Mouse (Mus musculus) E14TG2a.4 (cell line): ENCODE measurements around the gene Rab44.
A peak's percentile ranks its signal among the peaks of the same experiment; 100 is the strongest.

Source experiments
- H3K27me3 ChIP-seq: 2 replicates; pipeline ENCODE4 v1.6.1; 2014; ENCODE audit warnings: low read length, control low read depth; ENCODE audit not compliant: insufficient read depth
- H3K36me3 ChIP-seq: 2 replicates; pipeline ENCODE4 v1.6.1; 2014; ENCODE audit warnings: low read length, control low read depth; ENCODE audit not compliant: insufficient read depth
- H3K4me1 ChIP-seq: replicated peaks from 2 replicates; pipeline ENCODE4 v1.6.1; 2014; ENCODE audit warnings: low read depth, low read length, control low read depth
- H3K4me3 ChIP-seq: replicated peaks from 2 replicates; pipeline ENCODE4 v1.5.1; 2014; ENCODE audit warnings: mild to moderate bottlenecking, low read length
- H3K9me3 ChIP-seq: 2 replicates; pipeline ENCODE4 v1.6.1; 2014; ENCODE audit warnings: low read length, control low read depth
- CTCF ChIP-seq: conservative IDR thresholded peaks from 2 replicates; pipeline ENCODE4 v1.5.1; 2014; ENCODE audit warnings: low read length
- NANOG ChIP-seq: IDR thresholded peaks from 2 replicates; pipeline ENCODE4 v1.6.1; 2014; ENCODE audit warnings: borderline replicate concordance, low read length, mixed read lengths
- POU5F1 ChIP-seq: IDR thresholded peaks from 2 replicates; pipeline ENCODE4 v1.6.1; 2014; ENCODE audit warnings: low read length, borderline replicate concordance

Rab44 gene

DNA sequence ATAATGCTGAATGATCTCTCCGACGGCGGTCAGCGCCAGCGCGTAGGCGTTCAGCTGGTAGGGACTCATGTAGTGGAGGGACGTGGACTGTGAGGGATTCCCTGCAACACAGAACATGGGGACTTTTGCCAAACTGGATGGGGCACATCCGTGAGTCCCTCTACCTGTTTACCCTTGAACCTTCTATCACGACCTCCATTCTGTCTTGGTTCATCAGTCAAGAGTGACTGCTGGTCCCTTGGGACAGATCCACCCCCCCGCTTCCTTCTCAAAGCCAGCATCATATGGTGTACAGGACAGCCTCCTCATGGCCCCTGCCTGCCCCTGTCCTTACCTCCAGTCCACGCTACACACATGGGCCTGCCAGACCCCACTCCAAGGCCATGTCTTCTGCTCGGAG is 48.4 kb downstream of the Rab44 start:
- Histone ChIP-seq H3K27me3 (no peaks in the 10 kb centered on the region), H3K4me1 (peaks cover 84% of the 10 kb centered on the region), H3K9me3 (peaks cover 19% of the 10 kb centered on the region), H3K36me3 (peaks cover 54% of the 10 kb centered on the region), H3K4me3 (no peak overlapping the region)
- no peak for TF ChIP-seq NANOG
- no peak for TF ChIP-seq CTCF
- no peak for TF ChIP-seq POU5F1

DNA sequence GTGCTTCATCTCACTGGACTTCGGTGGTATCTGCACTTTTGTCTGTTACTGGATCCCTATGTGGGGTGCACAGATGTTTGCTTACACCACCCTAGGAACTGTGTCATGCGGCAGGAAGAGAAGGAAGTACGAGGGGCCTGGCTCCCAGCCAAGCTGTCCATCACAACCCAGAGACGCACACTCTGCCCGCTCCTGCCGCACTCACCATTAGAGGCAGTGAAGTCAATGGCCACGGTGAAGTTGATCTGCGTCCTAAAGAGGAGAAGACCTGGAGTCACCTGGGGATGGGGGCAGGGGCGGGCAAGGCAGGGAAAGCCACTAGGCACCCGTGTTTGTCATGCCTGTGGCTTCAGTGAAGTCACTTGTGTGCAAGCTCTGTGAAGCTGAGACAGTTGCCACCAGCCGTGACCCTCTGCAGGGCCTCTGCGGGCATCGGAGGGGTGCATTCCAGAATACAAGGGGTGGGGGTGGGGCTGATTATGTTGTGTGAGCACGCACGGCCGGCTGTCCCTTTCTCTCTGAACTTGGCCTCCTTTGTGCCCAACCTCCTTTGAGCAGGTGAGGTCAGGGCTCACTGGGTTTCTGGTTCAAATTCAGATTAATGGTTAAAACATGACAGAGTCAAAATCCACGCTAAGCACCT is 50.6 kb downstream of the Rab44 start:
- H3K4me3 ChIP-seq: peak overlapping the region; percentile 46
- H3K4me1 ChIP-seq: peaks cover 84% of the 10 kb centered on the region
- H3K27me3 ChIP-seq: no peaks in the 10 kb centered on the region
- H3K36me3 ChIP-seq: peaks cover 40% of the 10 kb centered on the region
- H3K9me3 ChIP-seq: peaks cover 19% of the 10 kb centered on the region
- TF ChIP-seq NANOG (no peak), CTCF (no peak), POU5F1 (no peak)

DNA sequence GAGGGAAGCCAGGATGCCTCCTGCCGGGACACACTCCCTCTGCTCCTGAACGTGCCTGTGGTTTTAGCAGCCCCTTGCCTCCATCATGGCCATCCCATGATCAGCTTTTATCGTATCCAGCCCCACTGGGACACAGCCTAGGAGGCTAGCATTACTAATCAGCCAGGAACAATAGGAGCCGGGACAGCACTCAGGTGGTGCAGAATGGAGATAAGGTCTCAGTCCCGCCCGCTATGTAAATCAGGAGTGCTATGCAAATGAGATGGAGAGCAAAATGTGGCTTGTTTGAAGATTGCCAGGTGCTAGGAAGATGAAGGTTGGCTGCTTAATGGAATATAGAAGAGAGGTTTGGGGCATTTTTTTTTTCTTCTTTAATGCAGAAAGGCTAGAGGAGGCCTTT is 51.5 kb downstream of the Rab44 start:
- H3K4me3 ChIP-seq: peak overlapping the region; percentile 46; the same call in 1 of the 2 replicates
- TF ChIP-seq POU5F1 (no peak), CTCF (no peak), NANOG (no peak)
- no peaks in the 10 kb centered on the region for H3K27me3 ChIP-seq
- H3K9me3 ChIP-seq: peaks cover 19% of the 10 kb centered on the region
- peaks cover 40% of the 10 kb centered on the region for H3K36me3 ChIP-seq
- H3K4me1 ChIP-seq: peaks cover 81% of the 10 kb centered on the region

DNA sequence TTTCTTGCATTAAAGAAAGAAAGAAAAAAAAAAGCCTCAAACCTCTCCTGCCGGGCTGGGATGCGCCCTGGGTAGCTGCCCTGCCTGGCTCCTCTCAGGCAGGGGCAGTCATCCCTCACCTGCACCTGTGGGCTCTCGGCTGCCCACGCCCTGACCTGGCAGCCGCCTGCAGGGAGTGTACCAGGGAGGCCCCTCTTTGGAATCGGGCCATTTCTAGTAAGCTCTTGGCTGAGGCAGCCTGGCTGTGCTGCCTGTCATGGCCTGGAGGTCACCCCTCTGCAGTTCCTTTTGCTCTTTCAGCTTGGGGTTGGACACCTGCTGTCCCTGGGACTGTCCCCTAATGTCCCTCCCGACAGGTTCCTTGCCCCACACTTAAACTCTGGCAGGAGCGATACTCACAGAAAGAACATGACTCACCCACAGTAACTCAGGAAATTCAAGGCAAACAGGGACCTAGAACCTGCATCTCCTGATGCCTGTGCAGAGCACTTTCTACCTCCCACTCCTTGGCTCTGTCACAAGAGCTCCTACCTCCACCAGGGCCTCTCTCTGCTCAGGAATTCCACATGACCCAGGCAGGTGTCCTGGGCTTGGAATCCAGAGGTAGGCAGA is 52.1 kb downstream of the Rab44 start:
- H3K27me3 ChIP-seq: no peaks in the 10 kb centered on the region
- TF ChIP-seq NANOG (no peak), CTCF (no peak), POU5F1 (no peak)
- H3K36me3 ChIP-seq: peaks cover 35% of the 10 kb centered on the region
- peak overlapping the region; percentile 46 for H3K4me3 ChIP-seq
- H3K9me3 ChIP-seq: peaks cover 14% of the 10 kb centered on the region
- peaks cover 83% of the 10 kb centered on the region for H3K4me1 ChIP-seq

DNA sequence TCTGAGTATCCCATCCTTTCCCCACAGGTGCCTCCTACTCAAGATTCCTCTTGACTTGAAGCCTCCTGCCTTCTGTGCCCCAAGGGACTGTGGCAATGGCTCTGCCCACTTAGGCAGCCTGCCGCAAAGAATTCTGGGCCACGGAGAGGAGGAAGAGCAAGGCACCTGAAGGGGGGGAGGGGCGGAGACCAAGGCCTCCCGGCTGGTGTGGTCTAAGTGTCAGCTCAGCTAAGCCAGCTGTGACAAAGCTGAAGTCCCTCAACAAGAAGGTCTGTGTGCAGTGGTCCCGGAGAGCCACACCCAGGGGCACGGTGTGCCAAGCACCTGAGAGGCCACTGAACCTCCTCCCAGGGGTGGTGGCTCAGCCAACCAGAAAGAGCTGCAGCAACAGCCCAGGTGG is 53.4 kb downstream of the Rab44 start:
- Histone ChIP-seq H3K4me3 (no peak overlapping the region), H3K36me3 (peaks cover 23% of the 10 kb centered on the region), H3K27me3 (no peaks in the 10 kb centered on the region), H3K9me3 (peaks cover 1% of the 10 kb centered on the region; the same call in 1 of the 2 replicates), H3K4me1 (peaks cover 94% of the 10 kb centered on the region)
- TF ChIP-seq CTCF (no peak), NANOG (no peak), POU5F1 (no peak)

- Histone ChIP-seq H3K36me3 (peaks cover 13% of the 10 kb centered on the region), H3K4me1 (peaks cover 94% of the 10 kb centered on the region), H3K4me3 (no peak overlapping the region), H3K9me3 (no peaks in the 10 kb centered on the region), H3K27me3 (no peaks in the 10 kb centered on the region)
- TF ChIP-seq POU5F1: no peak
- TF ChIP-seq NANOG: no peak
- no peak for TF ChIP-seq CTCF
Observed at GRCm38 (mm10) chr17:29168438-29168837, 54.5 kb downstream of the Rab44 start.

- TF ChIP-seq CTCF (peak; percentile 99), POU5F1 (no peak), NANOG (no peak)
- Histone ChIP-seq H3K4me3 (no peak overlapping the region), H3K4me1 (peaks cover 89% of the 10 kb centered on the region), H3K27me3 (no peaks in the 10 kb centered on the region), H3K36me3 (peaks cover 7% of the 10 kb centered on the region), H3K9me3 (no peaks in the 10 kb centered on the region)
Observed at GRCm38 (mm10) chr17:29168996-29169601, 55.2 kb downstream of the Rab44 start.

DNA sequence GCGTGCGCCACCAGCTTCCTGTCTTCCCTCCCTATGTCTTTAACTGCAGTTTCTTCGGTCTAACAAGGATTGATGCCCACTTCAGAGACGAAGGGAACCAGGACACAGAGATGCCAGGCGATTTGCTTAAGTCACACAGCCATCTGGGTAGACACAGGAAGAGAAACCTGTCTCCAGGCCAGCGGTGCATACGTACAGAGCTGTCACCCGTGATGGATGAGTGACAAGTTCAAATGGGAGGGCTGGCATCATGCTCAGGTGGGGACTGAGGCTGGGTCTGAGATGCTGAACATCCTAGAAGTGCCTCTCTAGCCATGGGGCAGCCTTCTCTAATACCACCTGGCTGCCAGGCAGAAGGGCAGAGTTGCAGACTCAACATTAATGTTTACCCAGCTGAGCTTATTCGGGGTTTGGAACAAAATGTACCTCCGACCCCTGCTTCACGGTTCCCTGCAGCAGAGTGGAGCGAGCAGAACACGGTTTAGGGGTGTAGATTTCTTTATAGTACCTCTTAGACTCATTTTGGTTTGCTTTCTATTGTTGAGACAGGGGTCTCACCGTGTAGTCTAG is 56.6 kb downstream of the Rab44 start:
- no peak overlapping the region for H3K4me3 ChIP-seq
- no peaks in the 10 kb centered on the region for H3K36me3 ChIP-seq
- no peaks in the 10 kb centered on the region for H3K9me3 ChIP-seq
- peaks cover 75% of the 10 kb centered on the region for H3K4me1 ChIP-seq
- no peak for TF ChIP-seq POU5F1
- no peak for TF ChIP-seq NANOG
- no peak for TF ChIP-seq CTCF
- no peaks in the 10 kb centered on the region for H3K27me3 ChIP-seq
